Mouse (Mus musculus) heart, postnatal 0 days (tissue): ENCODE measurements around the gene 1700018B08Rik.

Experiments used
- CTCF ChIP-seq: IDR thresholded peaks from 2 replicates; pipeline ENCODE4 v1.5.1; 2016; ENCODE audit warnings: antibody characterized with exemption, control low read depth, low read depth
- EP300 ChIP-seq: IDR thresholded peaks from 2 replicates; pipeline ENCODE4 v1.6.1; 2016; ENCODE audit warnings: antibody characterized with exemption, low read depth

- TF ChIP-seq CTCF = no peak
- no peak for TF ChIP-seq EP300
These were observed 7.2 kb upstream of the 1700018B08Rik start for GRCm38 (mm10) chr8:121551065-121551985.
